Mouse (Mus musculus): ENCODE measurements around the gene Fastkd3.

The Fastkd3 gene

DNA sequence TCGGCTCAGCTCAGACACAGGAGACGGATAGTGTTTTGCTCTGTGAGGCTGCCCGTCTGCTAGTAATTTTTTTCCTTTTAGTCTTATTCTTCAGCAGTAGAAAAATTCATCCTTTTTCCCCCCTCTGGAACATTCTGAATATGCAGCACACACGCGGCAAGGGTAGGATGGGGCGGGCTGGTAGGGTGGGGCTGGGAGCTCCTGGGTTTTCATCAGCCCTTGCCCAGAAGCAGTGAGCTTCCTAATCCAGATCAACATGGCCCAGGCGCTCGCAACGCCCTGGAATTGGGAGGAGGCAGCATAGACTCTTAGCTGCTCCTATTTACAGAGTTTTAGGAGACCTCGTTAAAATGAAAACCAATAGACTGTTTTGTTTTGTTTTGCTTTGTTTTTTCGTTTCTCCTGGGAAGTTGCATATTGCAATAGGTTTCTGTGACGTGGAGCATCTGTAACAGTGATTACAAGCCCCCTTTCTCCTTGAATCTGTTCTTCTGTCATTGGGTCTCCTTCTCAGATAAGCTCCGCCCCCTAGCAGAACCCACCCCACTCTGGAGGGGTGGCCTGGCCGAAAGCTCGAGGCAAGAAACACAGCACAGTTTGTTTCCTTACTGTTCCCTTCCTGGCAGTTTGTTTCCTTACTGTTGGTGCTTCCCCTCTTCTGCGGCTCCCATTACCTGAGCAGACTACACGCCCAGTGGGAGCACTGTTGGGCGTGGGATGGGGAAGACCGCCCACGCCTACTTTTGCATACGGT, 25.8 kb downstream of the Fastkd3 start:
- DNase-seq (ENCODE audit: extremely low read depth, low read depth, low spot score) = no peak

DNA sequence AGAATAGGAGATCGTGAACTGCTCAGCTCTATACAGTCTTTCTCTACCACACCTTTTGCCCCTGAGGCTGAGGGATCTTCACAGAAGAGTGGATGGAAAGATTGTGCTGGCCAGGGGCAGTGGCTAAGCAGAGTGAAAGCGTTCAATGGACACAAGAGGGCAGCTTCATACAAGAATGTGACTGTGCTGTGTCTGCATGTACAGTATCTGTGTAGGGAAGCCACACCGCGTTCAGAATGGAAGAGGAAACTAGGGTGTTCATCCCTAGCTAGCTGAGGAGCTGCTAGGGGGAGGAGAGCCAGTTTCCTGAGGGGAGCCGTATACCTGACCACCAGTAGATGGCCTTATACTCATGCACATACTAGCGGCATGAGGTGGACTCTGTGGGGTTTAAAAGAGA, 40.8 kb downstream of the Fastkd3 start:
- no peak for DNase-seq (ENCODE audit: extremely low read depth, low read depth, low spot score)

DNA sequence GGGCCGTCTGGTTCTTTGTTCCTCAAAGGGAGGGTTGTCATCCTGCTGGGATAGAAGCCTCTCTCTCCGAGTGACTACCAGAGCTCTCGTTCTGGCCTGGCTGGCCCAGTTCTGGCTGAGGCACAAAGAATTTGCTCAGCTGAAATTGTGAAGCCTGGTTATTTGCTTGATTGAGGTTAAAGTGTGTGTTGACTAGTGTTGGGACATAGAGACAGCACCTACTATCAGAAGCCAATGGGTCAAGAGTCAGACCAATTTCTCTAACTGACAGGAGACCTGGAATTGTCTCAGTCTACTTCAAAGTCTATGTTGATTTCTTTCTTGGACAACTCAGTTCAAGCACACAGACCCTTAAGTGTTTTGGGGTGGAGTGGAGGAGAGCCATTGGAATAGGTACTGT, 45.0 kb downstream of the Fastkd3 start:
- no peak for DNase-seq (ENCODE audit: extremely low read depth, low read depth, low spot score)
